Mouse (Mus musculus) MEL (cell line): ENCODE results near the gene Efnb1. TPM values are rescaled to one million over a fixed set of nuclear protein-coding genes. Genes with fewer than 3 reads are reported as not detected.

Experiments used
- DNase-seq: peaks from one replicate; pipeline ENCODE4 v3.0.0; 2011; ENCODE audit warnings: low read depth, low spot score
- H3K27ac ChIP-seq: 2 replicates; pipeline ENCODE4 v1.5.1; 2012; ENCODE audit warnings: low read depth, mild to moderate bottlenecking, control low read depth, low read length, moderate library complexity; ENCODE audit not compliant: control insufficient read depth
- H3K27me3 ChIP-seq, 2 experiments: fragments of 150-350 bp in 1 of 2; sonication (generic) in 1 of 2; 2 replicates each; pipeline ENCODE4 v1.6.1; 2012; ENCODE audit warnings: low read length in 2 of 2, mild to moderate bottlenecking in 2 of 2, improper control_type of control experiment in 1 of 2, moderate library complexity in 1 of 2; ENCODE audit not compliant: insufficient read depth in 2 of 2, control insufficient read depth in 1 of 2
- H3K36me3 ChIP-seq, 2 experiments: 2 replicates each; pipeline ENCODE4 v1.6.1; 2012 to 2014; ENCODE audit warnings: low read length in 2 of 2, improper control_type of control experiment in 1 of 2, inconsistent platforms in 1 of 2, mild to moderate bottlenecking in 1 of 2; ENCODE audit not compliant: insufficient read depth in 2 of 2, control insufficient read depth in 1 of 2
- H3K4me1 ChIP-seq, 2 experiments: fragments of 150-350 bp in 1 of 2; sonication (generic) in 1 of 2; 2 replicates each; pipeline ENCODE4 v1.6.1; 2012; ENCODE audit warnings: low read length in 2 of 2, improper control_type of control experiment in 1 of 2, mild to moderate bottlenecking in 1 of 2; ENCODE audit not compliant: insufficient read depth in 2 of 2, control insufficient read depth in 1 of 2
- H3K4me3 ChIP-seq, 2 experiments: fragments of 150-350 bp in 1 of 2; sonication (generic) in 1 of 2; 2 replicates each; pipeline ENCODE4 v1.5.1; 2012; ENCODE audit warnings: low read depth in 2 of 2, low read length in 2 of 2, mild to moderate bottlenecking in 2 of 2, moderate library complexity in 2 of 2, control low read depth in 1 of 2, improper control_type of control experiment in 1 of 2; ENCODE audit not compliant: control insufficient read depth in 1 of 2, insufficient read depth in 1 of 2
- H3K79me2 ChIP-seq: 2 replicates; pipeline ENCODE4 v1.6.1; 2012; ENCODE audit warnings: mild to moderate bottlenecking, low read length, moderate library complexity; ENCODE audit not compliant: control insufficient read depth, poor library complexity, insufficient read depth
- H3K9ac ChIP-seq: 2 replicates; pipeline ENCODE4 v1.6.1; 2012; ENCODE audit warnings: low read depth, mild to moderate bottlenecking, control low read depth, low read length, moderate library complexity; ENCODE audit not compliant: control insufficient read depth, poor library complexity, severe bottlenecking
- H3K9me3 ChIP-seq: fragments of 150-350 bp; sonication (generic); replicated peaks from 2 replicates; pipeline ENCODE4 v1.6.1; 2012; ENCODE audit warnings: mild to moderate bottlenecking, low read length, improper control_type of control experiment, moderate library complexity; ENCODE audit not compliant: insufficient read depth
- EP300 ChIP-seq, 2 experiments: IDR thresholded peaks; 2 replicates each; pipeline ENCODE4 v1.6.1; 2011; ENCODE audit warnings: improper control_type of control experiment in 2 of 2, low read length in 2 of 2, low read depth in 1 of 2, mild to moderate bottlenecking in 1 of 2
- GABPA ChIP-seq: IDR thresholded peaks from 2 replicates; pipeline ENCODE4 v1.6.1; 2012; ENCODE audit warnings: low read depth, mild to moderate bottlenecking, inconsistent platforms, low read length, improper control_type of control experiment, moderate library complexity
- JUND ChIP-seq: IDR thresholded peaks from 2 replicates; pipeline ENCODE4 v1.6.1; 2011; ENCODE audit warnings: low read depth, mild to moderate bottlenecking, improper control_type of control experiment, low read length
- KAT2A ChIP-seq: conservative IDR thresholded peaks from 2 replicates; pipeline ENCODE4 v1.6.1; 2012; ENCODE audit warnings: low read depth, low read length, improper control_type of control experiment, inconsistent platforms
- MAX ChIP-seq: IDR thresholded peaks from 2 replicates; pipeline ENCODE4 v1.6.1; 2011; ENCODE audit warnings: low read length, improper control_type of control experiment
- MAZ ChIP-seq: IDR thresholded peaks from 2 replicates; pipeline ENCODE4 v1.6.1; 2012; ENCODE audit warnings: low read depth, mild to moderate bottlenecking, inconsistent platforms, low read length, improper control_type of control experiment
- MEF2A ChIP-seq: IDR thresholded peaks from 2 replicates; pipeline ENCODE4 v1.6.1; 2014; ENCODE audit warnings: low read depth, mild to moderate bottlenecking, inconsistent platforms, low read length, improper control_type of control experiment; ENCODE audit not compliant: poor library complexity, insufficient replicate concordance, severe bottlenecking; ENCODE audit errors: extremely low read depth
- MXI1 ChIP-seq: IDR thresholded peaks from 2 replicates; pipeline ENCODE4 v1.6.1; 2011; ENCODE audit warnings: mild to moderate bottlenecking, low read depth, low read length, improper control_type of control experiment
- MYB ChIP-seq: IDR thresholded peaks from 2 replicates; pipeline ENCODE4 v1.6.1; 2011; ENCODE audit warnings: mild to moderate bottlenecking, low read depth, low read length, improper control_type of control experiment
- MYC ChIP-seq: IDR thresholded peaks from 2 replicates; pipeline ENCODE4 v1.6.1; 2011; ENCODE audit warnings: low read depth, mild to moderate bottlenecking, low read length, improper control_type of control experiment, moderate library complexity
- NRF1 ChIP-seq: IDR thresholded peaks from 2 replicates; pipeline ENCODE4 v1.6.1; 2014; ENCODE audit warnings: low read depth, mild to moderate bottlenecking, inconsistent platforms, low read length, improper control_type of control experiment, moderate library complexity; ENCODE audit not compliant: poor library complexity, insufficient read depth, severe bottlenecking
- RAD21 ChIP-seq: IDR thresholded peaks from 2 replicates; pipeline ENCODE4 v1.6.1; 2011; ENCODE audit warnings: mild to moderate bottlenecking, low read depth, low read length, improper control_type of control experiment
- SIN3A ChIP-seq: IDR thresholded peaks from 2 replicates; pipeline ENCODE4 v1.6.1; 2012; ENCODE audit warnings: low read length, improper control_type of control experiment, inconsistent platforms
- UBTF ChIP-seq: IDR thresholded peaks from 2 replicates; pipeline ENCODE4 v1.6.1; 2012; ENCODE audit warnings: low read depth, mild to moderate bottlenecking, inconsistent platforms, low read length, improper control_type of control experiment, moderate library complexity, borderline replicate concordance; ENCODE audit not compliant: insufficient read depth
- ZC3H11A ChIP-seq: IDR thresholded peaks from 2 replicates; pipeline ENCODE4 v1.6.1; 2012; ENCODE audit warnings: low read depth, mild to moderate bottlenecking, inconsistent platforms, low read length, improper control_type of control experiment
- ZNF384 ChIP-seq: IDR thresholded peaks from 2 replicates; pipeline ENCODE4 v1.6.1; 2012; ENCODE audit warnings: low read depth, mild to moderate bottlenecking, inconsistent platforms, low read length, improper control_type of control experiment
- polyA plus RNA-seq, 2 experiments: library from polyadenylated mRNA; stranded (reverse) in 1 of 2; unstranded in 1 of 2; fragments of >175 nt in 1 of 2; fragments of >200 nt in 1 of 2; gene quantifications; 2 replicates each; pipeline versions ENCODE4 v1.2.1 to v1.2.4; 2012; ENCODE audit warnings: low replicate concordance in 2 of 2, low read depth in 1 of 2; ENCODE audit not compliant: insufficient read length in 2 of 2, insufficient read depth in 1 of 2, missing spikeins in 1 of 2
- total RNA-seq: library from RNA; depleted of rRNA; stranded (reverse); fragments of 300-350 nt; gene quantifications from 2 replicates; pipeline ENCODE4 v1.2.3, GENCODE M21; 2012

Gene Efnb1
- total and polyA plus RNA-seq, 3 experiments: 6.0 to 8.2 TPM; not detected in 1

GRCm38 (mm10) chrX:99151434-99151833 lies 15.5 kb downstream of the Efnb1 start:
- TF ChIP-seq RAD21 (no peak), MEF2A (no peak), SIN3A (no peak)
- no peaks in the 10 kb centered on the region for H3K79me2 ChIP-seq
- H3K27me3 ChIP-seq: no peaks in the 10 kb centered on the region
- no peak overlapping the region for H3K9ac ChIP-seq
- H3K27ac ChIP-seq: no peak overlapping the region
- no peaks in the 10 kb centered on the region for H3K36me3 ChIP-seq
- no peak overlapping the region for H3K4me3 ChIP-seq
- H3K9me3 ChIP-seq: no peaks in the 10 kb centered on the region
- no peak for DNase-seq
- H3K4me1 ChIP-seq: no peaks in the 10 kb centered on the region

DNA sequence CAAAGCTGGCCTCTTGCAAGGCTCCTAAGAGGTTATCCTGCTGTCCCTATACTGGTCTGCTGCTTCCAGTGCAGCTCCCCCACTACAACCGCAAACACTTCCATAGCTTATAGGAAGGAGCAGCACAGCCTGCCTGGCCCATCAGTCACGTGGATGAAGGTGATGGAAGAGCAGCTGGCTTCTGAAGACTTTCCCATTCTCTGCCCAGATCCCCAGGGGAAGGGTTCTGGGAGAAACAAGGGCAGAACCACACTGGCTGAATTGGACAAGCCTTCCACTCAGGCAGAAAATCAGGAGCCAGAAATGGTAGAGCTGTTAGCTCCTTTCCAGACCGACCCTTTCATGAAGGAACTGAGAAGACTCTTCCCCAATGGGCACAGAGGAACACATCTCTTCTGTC lies 16.2 kb downstream of the Efnb1 start:
- no peak overlapping the region for H3K9ac ChIP-seq
- no peaks in the 10 kb centered on the region for H3K79me2 ChIP-seq
- no peak for DNase-seq
- no peak overlapping the region for H3K4me3 ChIP-seq
- no peaks in the 10 kb centered on the region for H3K27me3 ChIP-seq
- no peak overlapping the region for H3K27ac ChIP-seq
- no peaks in the 10 kb centered on the region for H3K9me3 ChIP-seq
- H3K36me3 ChIP-seq: no peaks in the 10 kb centered on the region
- no peaks in the 10 kb centered on the region for H3K4me1 ChIP-seq
- TF ChIP-seq JUND: no peak
- no peak for TF ChIP-seq ZC3H11A
- TF ChIP-seq MXI1: no peak
- no peak for TF ChIP-seq NRF1
- TF ChIP-seq EP300 (IDR thresholded peaks at IDR 0.05; ENCODE audit: low read depth in 1 of 2, low read length in 2 of 2): no peak
- TF ChIP-seq ZNF384: no peak
- TF ChIP-seq MYB: no peak
- TF ChIP-seq GABPA: no peak
- no peak for TF ChIP-seq MAX
- TF ChIP-seq MYC: no peak
- no peak for TF ChIP-seq UBTF
- TF ChIP-seq MAZ: no peak
- no peak for TF ChIP-seq KAT2A
